11 mouse cellular contexts compared by ENCODE assay signal in the genomic region with DNA sequence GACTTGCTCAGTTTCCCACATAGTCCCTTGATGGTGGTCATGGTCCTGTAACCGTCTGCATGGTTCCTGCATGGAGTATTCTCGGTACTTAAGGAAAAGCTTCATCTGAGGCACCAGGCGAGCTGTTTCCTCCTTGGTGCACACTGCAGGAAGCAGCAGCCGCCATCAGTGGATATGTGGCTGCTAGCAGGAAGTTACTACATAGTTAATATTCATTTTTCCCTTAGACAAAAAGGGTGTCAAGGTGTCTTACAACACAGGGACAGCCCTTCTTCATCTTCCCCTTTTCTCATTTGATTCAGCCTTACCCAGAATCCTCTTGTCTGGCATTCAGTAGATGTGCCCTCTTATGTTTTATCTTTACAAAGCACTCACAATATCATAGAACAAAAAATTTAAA.
"Had no signal": no experiment of that assay in that cellular context is flagged by ENCODE, and none has a peak within 500 bp of the region (broad histone marks: within the 10 kb centered on the region; RNA-seq: fewer than 3 reads in every experiment).

No protein-coding gene starts in this region.

- ATAC-seq: midbrain, embryonic 16.5 days had no signal

- DNase-seq: liver, embryonic 13.5 days; lung, adult 18-20 months; lung, embryonic 14.5 days; lung, postnatal 10 days; lung, postnatal 4 days; midbrain, embryonic 14.5 days; right cerebral cortex, postnatal 14 days; thymus, adult 2 months; thymus, postnatal 25 days; thymus, postnatal 4 days had no signal
